Mouse (Mus musculus) central nervous system, embryonic 11.5 days (tissue): ENCODE results near the gene Prodh2. TPM values are rescaled to one million over a fixed set of nuclear protein-coding genes. Genes with fewer than 3 reads are reported as not detected.

ENCODE experiments used
- polyA plus RNA-seq: library from polyadenylated mRNA; depleted of rRNA; stranded (reverse); fragments of >200 nt; gene quantifications from 2 replicates; pipeline ENCODE4 v1.2.3, GENCODE M21; 2012; rRNA removed

The Prodh2 gene
- 0.82 and 3.3 TPM in 2 replicates for polyA plus RNA-seq

GRCm38 (mm10) chr7:30493401-30493931 is at the start of gene Prodh2:
TSS of gene Prodh2 (plus strand) at chr7:30493622.

GRCm38 (mm10) chr7:30444971-30445751 is 48.3 kb upstream of the Prodh2 start, which contains the start of gene Aplp1:
TSS of gene Aplp1 (minus strand) at chr7:30445535.

GRCm38 (mm10) chr7:30457629-30458330 is 35.6 kb upstream of the Prodh2 start, which contains the start of the genes Kirrel2 and Nphs1:
TSS of gene Kirrel2 (minus strand) at chr7:30457690.
TSS of gene Nphs1 (plus strand) at chr7:30458315.

GRCm38 (mm10) chr7:30534633-30535577 is 41.5 kb downstream of the Prodh2 start, which contains the start of gene Arhgap33:
TSS of gene Arhgap33 (minus strand) at chr7:30535060.

GRCm38 (mm10) chr7:30552102-30553020 is 58.9 kb downstream of the Prodh2 start, which contains the start of the genes Hspb6 and Proser3:
TSS of gene Hspb6 (plus strand) at chr7:30552178.
TSS of gene Proser3 (minus strand) at chr7:30552299.

GRCm38 (mm10) chr7:30559443-30559954 is 66.1 kb downstream of the Prodh2 start, which contains the start of gene Lin37:
TSS of gene Lin37 (minus strand) at chr7:30559838.

Other genes starting within 250 kb of the Prodh2 start
- 0.06 and 0.26 TPM in 2 replicates for gene Thap8, start 213.5 kb upstream of the Prodh2 start, polyA plus RNA-seq
- gene Wdr62, start 213.2 kb upstream of the Prodh2 start, polyA plus RNA-seq: 22.8 and 26.3 TPM in 2 replicates
- 115 and 137 TPM in 2 replicates for gene Clip3, start 201.9 kb upstream of the Prodh2 start, polyA plus RNA-seq
- gene Alkbh6, start 184.9 kb upstream of the Prodh2 start, polyA plus RNA-seq: 61.7 and 90.9 TPM in 2 replicates
- gene Syne4, start 178.8 kb upstream of the Prodh2 start, polyA plus RNA-seq: 42.4 and 63.7 TPM in 2 replicates
- gene E130208F15Rik, start 171.9 kb upstream of the Prodh2 start, polyA plus RNA-seq: 0.65 and 0.78 TPM in 2 replicates
- 19.6 and 19.7 TPM in 2 replicates for gene Sdhaf1, start 169.7 kb upstream of the Prodh2 start, polyA plus RNA-seq
- 7.0 and 10.9 TPM in 2 replicates for gene Lrfn3, start 130.8 kb upstream of the Prodh2 start, polyA plus RNA-seq
- gene Tyrobp, start 79.9 kb upstream of the Prodh2 start, polyA plus RNA-seq: 17.2 and 25.2 TPM in 2 replicates
- gene Hcst, start 73.8 kb upstream of the Prodh2 start, polyA plus RNA-seq: 0.16 and 0.40 TPM in 2 replicates
- 1.8 and 2.1 TPM in 2 replicates for gene Nfkbid, start 71.9 kb upstream of the Prodh2 start, polyA plus RNA-seq
- gene Aplp1, start 48.1 kb upstream of the Prodh2 start, polyA plus RNA-seq: 102 and 109 TPM in 2 replicates
- gene Kirrel2, start 35.9 kb upstream of the Prodh2 start, polyA plus RNA-seq: 3.6 and 3.9 TPM in 2 replicates
- gene Nphs1, start 35.3 kb upstream of the Prodh2 start, polyA plus RNA-seq: 3.7 and 4.4 TPM in 2 replicates
- 102 and 119 TPM in 2 replicates for gene Arhgap33, start 41.4 kb downstream of the Prodh2 start, polyA plus RNA-seq
- 6.4 and 6.8 TPM in 2 replicates for gene Hspb6, start 58.6 kb downstream of the Prodh2 start, polyA plus RNA-seq
- 22.3 and 28.9 TPM in 2 replicates for gene Proser3, start 58.7 kb downstream of the Prodh2 start, polyA plus RNA-seq
- 35.8 and 38.5 TPM in 2 replicates for gene Lin37, start 66.2 kb downstream of the Prodh2 start, polyA plus RNA-seq
- gene U2af1l4, start 69.7 kb downstream of the Prodh2 start, polyA plus RNA-seq: 57.5 and 77.8 TPM in 2 replicates
- gene Gm49396, start 69.7 kb downstream of the Prodh2 start, polyA plus RNA-seq: 5.6 and 6.0 TPM in 2 replicates
- gene Psenen, start 70.0 kb downstream of the Prodh2 start, polyA plus RNA-seq: 98.4 and 114 TPM in 2 replicates
- 5.5 and 9.1 TPM in 2 replicates for gene Igflr1, start 71.8 kb downstream of the Prodh2 start, polyA plus RNA-seq
- 55.4 and 66.3 TPM in 2 replicates for gene Kmt2b, start 95.1 kb downstream of the Prodh2 start, polyA plus RNA-seq
- 0.20 and 0.45 TPM in 2 replicates for gene Zbtb32, start 105.3 kb downstream of the Prodh2 start, polyA plus RNA-seq
- gene Upk1a, start 119.2 kb downstream of the Prodh2 start, polyA plus RNA-seq: 1.9 and 4.0 TPM in 2 replicates
- gene Cox6b1, start 132.5 kb downstream of the Prodh2 start, polyA plus RNA-seq: 789 and 842 TPM in 2 replicates
- 0.07 and 0.18 TPM in 2 replicates for gene Etv2, start 142.2 kb downstream of the Prodh2 start, polyA plus RNA-seq
- 68.3 and 129 TPM in 2 replicates for gene Rbm42, start 156.7 kb downstream of the Prodh2 start, polyA plus RNA-seq
- 50.6 and 72.4 TPM in 2 replicates for gene Haus5, start 171.4 kb downstream of the Prodh2 start, polyA plus RNA-seq
- not detected in 2 replicates for gene Pmis2, start 178.0 kb downstream of the Prodh2 start, polyA plus RNA-seq
- gene 2200002J24Rik, start 205.3 kb downstream of the Prodh2 start, polyA plus RNA-seq: not detected in 2 replicates
- 0.70 and 1.3 TPM in 2 replicates for gene Atp4a, start 218.6 kb downstream of the Prodh2 start, polyA plus RNA-seq
- 66.3 and 120 TPM in 2 replicates for gene Tmem147, start 235.9 kb downstream of the Prodh2 start, polyA plus RNA-seq